Mouse (Mus musculus) brain, embryonic 14.5 days (tissue): ENCODE data around the gene Epha7. TPM values are rescaled to one million over a fixed set of nuclear protein-coding genes. Genes with fewer than 3 reads are reported as not detected.

Source experiments
- DNase-seq: peaks from one replicate; pipeline ENCODE4 v3.0.0-alpha.2; 2011; ENCODE audit warnings: low read depth
- CTCF ChIP-seq: fragments of 200-500 bp; IDR thresholded peaks from 2 replicates; pipeline ENCODE4 v1.5.1; 2012; ENCODE audit warnings: inconsistent platforms, mild to moderate bottlenecking, moderate library complexity, borderline replicate concordance; ENCODE audit not compliant: insufficient read depth, insufficient read length; ENCODE audit errors: extremely low read depth
- POLR2A ChIP-seq: fragments of 200-500 bp; IDR thresholded peaks from 2 replicates; pipeline ENCODE4 v1.6.1; 2012; ENCODE audit warnings: mild to moderate bottlenecking, inconsistent platforms, borderline replicate concordance; ENCODE audit not compliant: poor library complexity, insufficient read depth, insufficient read length, severe bottlenecking; ENCODE audit errors: extremely low read depth
- polyA plus RNA-seq: library from polyadenylated mRNA; depleted of rRNA; stranded (reverse); fragments of >200 nt; gene quantifications from 2 replicates; pipeline ENCODE4 v1.2.3, GENCODE M21; 2012

Epha7 gene
- polyA plus RNA-seq, 1 experiment, result 35.3 TPM

- DNase-seq, result no peak
- TF ChIP-seq CTCF (no peak), POLR2A (no peak)
Observed at GRCm38 (mm10) chr4:28846311-28846710, 33.4 kb downstream of the Epha7 start.

DNA sequence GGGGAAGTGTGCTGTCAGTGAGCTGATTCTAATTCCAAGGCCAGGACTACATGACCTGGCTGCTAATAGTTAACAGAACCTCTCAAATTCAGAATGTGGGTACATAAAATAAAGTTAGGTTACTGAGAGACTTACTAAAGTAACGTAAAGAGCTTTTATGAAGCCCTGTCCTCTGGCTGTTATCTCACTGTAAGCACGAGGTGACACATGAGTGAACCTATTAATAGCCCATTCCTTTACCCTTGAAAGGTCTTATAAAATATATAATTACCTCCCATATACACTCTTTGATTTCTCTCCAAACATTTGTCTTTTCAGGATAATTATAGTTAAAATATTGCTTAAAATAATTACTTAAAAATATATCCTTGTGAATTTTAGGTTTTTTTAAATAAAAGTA, 37.5 kb downstream of the Epha7 start:
- no peak for TF ChIP-seq CTCF
- TF ChIP-seq POLR2A, result no peak
- DNase-seq, result no peak

- no peak for TF ChIP-seq CTCF
- no peak for TF ChIP-seq POLR2A
- no peak for DNase-seq
Observed at GRCm38 (mm10) chr4:28862845-28863666, 50.1 kb downstream of the Epha7 start.

DNA sequence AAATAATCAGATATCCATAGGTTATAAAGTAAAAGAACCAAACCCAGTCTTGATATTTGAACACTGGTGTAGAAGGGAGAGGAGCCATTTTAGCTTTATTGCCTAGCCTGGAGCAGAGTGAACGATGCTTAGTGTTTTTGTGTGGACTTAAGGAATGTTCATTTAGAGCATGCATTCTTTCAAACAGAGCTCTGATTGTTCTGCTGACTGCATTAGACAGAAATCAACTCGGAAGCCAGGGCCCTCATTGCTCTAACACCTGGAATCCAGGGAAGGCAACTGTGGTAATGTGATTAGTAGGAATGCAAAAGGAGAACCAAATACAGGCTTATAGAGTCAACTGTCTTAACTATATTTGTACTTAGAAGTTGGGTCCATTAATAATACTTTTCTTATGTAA, 53.5 kb downstream of the Epha7 start:
- no peak for DNase-seq
- no peak for TF ChIP-seq CTCF
- no peak for TF ChIP-seq POLR2A

DNA sequence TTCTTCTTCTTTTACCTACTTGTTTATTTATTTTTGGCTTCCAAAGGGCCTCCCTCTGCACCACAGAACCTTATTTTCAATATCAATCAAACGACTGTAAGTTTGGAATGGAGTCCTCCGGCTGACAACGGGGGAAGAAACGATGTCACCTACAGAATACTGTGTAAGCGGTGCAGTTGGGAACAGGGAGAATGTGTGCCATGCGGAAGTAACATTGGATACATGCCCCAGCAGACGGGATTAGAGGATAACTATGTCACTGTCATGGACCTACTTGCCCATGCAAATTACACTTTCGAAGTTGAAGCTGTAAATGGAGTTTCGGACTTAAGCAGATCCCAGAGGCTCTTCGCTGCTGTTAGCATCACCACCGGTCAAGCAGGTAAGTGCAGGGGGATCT, 58.7 kb downstream of the Epha7 start:
- no peak for TF ChIP-seq POLR2A
- no peak for TF ChIP-seq CTCF
- DNase-seq, result no peak

- TF ChIP-seq CTCF (no peak), POLR2A (no peak)
- DNase-seq, result peak; percentile 49
Observed at GRCm38 (mm10) chr4:28881271-28882044, 68.5 kb downstream of the Epha7 start.

DNA sequence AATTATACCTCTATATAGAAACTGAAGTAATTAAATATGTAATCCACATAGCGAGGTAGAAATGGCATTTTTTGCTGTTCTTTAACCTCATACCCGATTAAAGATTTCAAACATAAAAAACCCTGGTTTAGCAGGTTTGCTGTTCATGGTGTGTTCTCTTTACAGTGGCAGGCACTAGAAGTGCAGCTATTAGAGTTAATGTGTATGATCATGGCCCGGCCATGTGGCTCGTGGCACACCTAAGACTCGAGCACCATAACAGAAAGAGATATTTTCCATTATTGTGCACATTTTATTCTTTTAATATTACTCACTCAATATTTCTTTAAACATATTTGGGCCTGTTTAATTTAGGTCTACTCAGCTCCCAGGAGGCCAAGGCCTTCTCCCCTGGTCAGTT, 76.7 kb downstream of the Epha7 start:
- DNase-seq, result no peak
- TF ChIP-seq POLR2A, result no peak
- TF ChIP-seq CTCF, result no peak

DNA sequence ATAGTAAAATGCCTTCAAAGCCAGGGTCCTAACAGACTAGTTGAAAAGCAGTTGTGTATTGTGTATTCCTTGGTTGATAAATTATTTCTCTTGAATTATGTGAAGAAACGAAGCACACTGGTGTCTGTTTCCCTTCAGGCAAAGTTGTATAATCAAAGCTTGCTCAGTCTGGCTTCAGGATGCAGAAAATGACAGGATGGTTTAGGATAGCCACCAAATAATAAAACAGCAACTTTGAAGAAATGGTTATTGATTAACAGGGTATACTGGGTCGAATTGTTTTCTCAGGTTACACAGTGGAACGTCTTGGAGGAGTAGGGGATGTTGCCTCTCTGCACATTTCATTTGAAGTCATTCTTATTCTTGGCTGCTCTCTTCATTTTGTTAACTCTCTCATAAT, 77.2 kb downstream of the Epha7 start:
- TF ChIP-seq POLR2A, result no peak
- no peak for TF ChIP-seq CTCF
- DNase-seq, result no peak

DNA sequence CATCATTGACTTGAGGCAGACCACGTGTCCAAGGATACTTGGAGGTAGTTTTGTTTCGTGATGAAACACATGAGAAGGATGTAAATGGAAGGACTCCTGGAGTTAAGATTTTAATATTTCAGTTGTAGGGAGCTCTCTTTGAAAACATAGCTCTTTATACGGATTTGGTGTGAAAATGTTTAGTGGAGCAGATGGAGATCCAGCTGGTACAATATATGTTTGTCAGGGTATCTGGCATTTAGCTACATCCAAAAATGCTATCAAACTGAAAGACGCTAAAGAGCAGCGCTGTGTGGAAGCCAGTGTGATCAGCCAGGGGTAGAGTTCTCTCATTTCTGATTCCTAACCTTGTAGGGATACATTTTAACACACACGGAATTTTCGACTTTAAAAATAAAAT, 82.5 kb downstream of the Epha7 start:
- TF ChIP-seq POLR2A (no peak), CTCF (no peak)
- DNase-seq, result peak; percentile 83

GRCm38 (mm10) chr4:28899373-28899772, 86.4 kb downstream of the Epha7 start:
- TF ChIP-seq CTCF, result no peak
- no peak for TF ChIP-seq POLR2A
- no peak for DNase-seq

DNA sequence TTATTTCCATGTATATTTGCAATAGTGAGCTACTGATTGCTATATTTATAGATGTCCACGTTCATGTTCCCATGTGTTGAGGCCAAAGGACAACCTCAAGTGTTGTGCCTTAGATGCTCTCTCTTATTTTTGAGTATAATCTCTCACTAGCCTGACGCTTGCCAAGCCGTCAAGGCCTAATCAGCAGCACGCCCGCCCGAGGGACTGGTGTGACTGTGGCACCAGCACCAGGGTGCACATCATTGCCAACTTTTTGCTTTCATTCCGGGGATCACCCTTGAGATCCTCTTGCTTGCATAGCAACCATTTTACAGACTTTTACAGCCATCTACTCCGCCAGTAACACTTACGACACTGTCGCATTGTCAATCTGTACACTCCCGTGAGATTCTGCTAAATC, 86.9 kb downstream of the Epha7 start:
- no peak for TF ChIP-seq POLR2A
- TF ChIP-seq CTCF, result no peak
- peak; percentile 69 for DNase-seq

DNA sequence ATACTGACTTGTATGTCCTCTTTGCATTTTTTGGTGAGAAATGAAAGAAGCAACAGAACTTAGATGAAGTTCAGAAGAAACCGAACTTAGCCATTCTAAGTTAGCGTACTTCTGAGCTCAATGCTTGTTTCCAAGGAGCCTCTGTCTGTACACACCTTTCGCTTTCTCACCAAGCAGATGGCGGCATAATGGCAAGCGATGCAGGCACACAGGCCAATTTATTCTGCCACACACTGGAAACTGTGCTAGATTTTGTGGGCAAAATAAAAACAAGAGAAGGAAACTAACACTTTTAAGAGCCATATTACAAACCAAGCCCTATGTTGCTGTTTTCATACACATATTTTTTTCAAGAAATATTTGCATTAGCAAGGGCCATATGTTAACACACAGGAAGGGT, 88.6 kb downstream of the Epha7 start:
- no peak for TF ChIP-seq POLR2A
- no peak for TF ChIP-seq CTCF
- DNase-seq, result peak; percentile 83
